Mouse (Mus musculus): ENCODE measurements around the gene Cpeb4. TPM values are rescaled to one million over a fixed set of nuclear protein-coding genes. Genes with fewer than 3 reads are reported as not detected.

Cpeb4 gene
- polyA plus RNA-seq, 1 experiment: 28.8 TPM

- H3K36me3 ChIP-seq (ENCODE audit: control insufficient read depth, insufficient read depth, low read length): no peaks in the 10 kb centered on the region
- TF ChIP-seq POLR2A (IDR thresholded peaks at IDR 0.05; ENCODE audit: control insufficient read depth, low read depth, low read length) (no peak), CTCF (IDR thresholded peaks at IDR 0.05; ENCODE audit: control insufficient read depth, insufficient read depth, insufficient replicate concordance, low read depth, low read length) (no peak)
- H3K27me3 ChIP-seq (ENCODE audit: control insufficient read depth, insufficient read depth, low read length): no peaks in the 10 kb centered on the region
- H3K4me3 ChIP-seq (ENCODE audit: control insufficient read depth, low read depth, low read length): peak overlapping the region; percentile 38; the same call in 1 of the 2 replicates
- H3K4me1 ChIP-seq (ENCODE audit: control insufficient read depth, insufficient read depth, low read length): no peaks in the 10 kb centered on the region
- no peak overlapping the region for H3K27ac ChIP-seq (ENCODE audit: control insufficient read depth, insufficient read depth, low read depth, low read length)
Observed at GRCm38 (mm10) chr11:31917769-31918168, 45.8 kb downstream of the Cpeb4 start.

- H3K36me3 ChIP-seq (ENCODE audit: control insufficient read depth, insufficient read depth, low read length): peaks cover 2% of the 10 kb centered on the region
- H3K4me3 ChIP-seq (ENCODE audit: control insufficient read depth, low read depth, low read length): no peak overlapping the region
- H3K27me3 ChIP-seq (ENCODE audit: control insufficient read depth, insufficient read depth, low read length): no peaks in the 10 kb centered on the region
- TF ChIP-seq CTCF (IDR thresholded peaks at IDR 0.05; ENCODE audit: control insufficient read depth, insufficient read depth, insufficient replicate concordance, low read depth, low read length): no peak
- no peak for TF ChIP-seq POLR2A (IDR thresholded peaks at IDR 0.05; ENCODE audit: control insufficient read depth, low read depth, low read length)
- H3K27ac ChIP-seq (ENCODE audit: control insufficient read depth, insufficient read depth, low read depth, low read length): no peak overlapping the region
- no peaks in the 10 kb centered on the region for H3K4me1 ChIP-seq (ENCODE audit: control insufficient read depth, insufficient read depth, low read length)
Observed at GRCm38 (mm10) chr11:31930051-31930450, 58.0 kb downstream of the Cpeb4 start.

- H3K27ac ChIP-seq (ENCODE audit: control insufficient read depth, insufficient read depth, low read depth, low read length): no peak overlapping the region
- TF ChIP-seq CTCF (IDR thresholded peaks at IDR 0.05; ENCODE audit: control insufficient read depth, insufficient read depth, insufficient replicate concordance, low read depth, low read length) (no peak), POLR2A (IDR thresholded peaks at IDR 0.05; ENCODE audit: control insufficient read depth, low read depth, low read length) (no peak)
Observed at GRCm38 (mm10) chr11:31935652-31936051, 63.6 kb downstream of the Cpeb4 start.

GRCm38 (mm10) chr11:31936910-31937525 is 65.0 kb downstream of the Cpeb4 start:
- no peaks in the 10 kb centered on the region for H3K27me3 ChIP-seq (ENCODE audit: control insufficient read depth, insufficient read depth, low read length)
- no peak overlapping the region for H3K4me3 ChIP-seq (ENCODE audit: control insufficient read depth, low read depth, low read length)
- H3K27ac ChIP-seq (ENCODE audit: control insufficient read depth, insufficient read depth, low read depth, low read length): no peak overlapping the region
- H3K4me1 ChIP-seq (ENCODE audit: control insufficient read depth, insufficient read depth, low read length): peaks cover 6% of the 10 kb centered on the region
- no peaks in the 10 kb centered on the region for H3K36me3 ChIP-seq (ENCODE audit: control insufficient read depth, insufficient read depth, low read length)
- TF ChIP-seq CTCF (IDR thresholded peaks at IDR 0.05; ENCODE audit: control insufficient read depth, insufficient read depth, insufficient replicate concordance, low read depth, low read length): no peak
- TF ChIP-seq POLR2A (IDR thresholded peaks at IDR 0.05; ENCODE audit: control insufficient read depth, low read depth, low read length): no peak

More at GRCm38 (mm10) chr11:31935652-31936051, 63.6 kb downstream of the Cpeb4 start:
- no peaks in the 10 kb centered on the region; the same call in 1 of the 2 replicates for H3K36me3 ChIP-seq (ENCODE audit: control insufficient read depth, insufficient read depth, low read length)
- no peaks in the 10 kb centered on the region for H3K4me1 ChIP-seq (ENCODE audit: control insufficient read depth, insufficient read depth, low read length)
- no peak overlapping the region for H3K4me3 ChIP-seq (ENCODE audit: control insufficient read depth, low read depth, low read length)
- no peaks in the 10 kb centered on the region for H3K27me3 ChIP-seq (ENCODE audit: control insufficient read depth, insufficient read depth, low read length)

- TF ChIP-seq POLR2A (IDR thresholded peaks at IDR 0.05; ENCODE audit: control insufficient read depth, low read depth, low read length) (no peak), CTCF (IDR thresholded peaks at IDR 0.05; ENCODE audit: control insufficient read depth, insufficient read depth, insufficient replicate concordance, low read depth, low read length) (no peak)
- H3K36me3 ChIP-seq (ENCODE audit: control insufficient read depth, insufficient read depth, low read length): no peaks in the 10 kb centered on the region
- H3K4me3 ChIP-seq (ENCODE audit: control insufficient read depth, low read depth, low read length): peak overlapping the region; percentile 7; the same call in 1 of the 2 replicates
- no peak overlapping the region for H3K27ac ChIP-seq (ENCODE audit: control insufficient read depth, insufficient read depth, low read depth, low read length)
- H3K27me3 ChIP-seq (ENCODE audit: control insufficient read depth, insufficient read depth, low read length): no peaks in the 10 kb centered on the region
- peaks cover 6% of the 10 kb centered on the region for H3K4me1 ChIP-seq (ENCODE audit: control insufficient read depth, insufficient read depth, low read length)
Observed at GRCm38 (mm10) chr11:31940898-31941639, 69.1 kb downstream of the Cpeb4 start.

- no peak for TF ChIP-seq CTCF (IDR thresholded peaks at IDR 0.05; ENCODE audit: control insufficient read depth, insufficient read depth, insufficient replicate concordance, low read depth, low read length)
- TF ChIP-seq POLR2A (IDR thresholded peaks at IDR 0.05; ENCODE audit: control insufficient read depth, low read depth, low read length): no peak
- H3K4me3 ChIP-seq (ENCODE audit: control insufficient read depth, low read depth, low read length): no peak overlapping the region
Observed at GRCm38 (mm10) chr11:31941640-31942638, 69.9 kb downstream of the Cpeb4 start.

More at GRCm38 (mm10) chr11:31941640-31942638, 69.9 kb downstream of the Cpeb4 start:
- H3K4me1 ChIP-seq (ENCODE audit: control insufficient read depth, insufficient read depth, low read length): peaks cover 6% of the 10 kb centered on the region
- H3K27me3 ChIP-seq (ENCODE audit: control insufficient read depth, insufficient read depth, low read length): no peaks in the 10 kb centered on the region
- H3K36me3 ChIP-seq (ENCODE audit: control insufficient read depth, insufficient read depth, low read length): no peaks in the 10 kb centered on the region
- no peak overlapping the region for H3K27ac ChIP-seq (ENCODE audit: control insufficient read depth, insufficient read depth, low read depth, low read length)
